Mouse (Mus musculus) kidney, postnatal 0 days (tissue): ENCODE measurements around the gene Kbtbd2. TPM values are rescaled to one million over a fixed set of nuclear protein-coding genes. Genes with fewer than 3 reads are reported as not detected.

Experiments
- ATAC-seq: fragments of 200-750 bp; cut with Nextera tagmentation; replicated peaks from 2 replicates; pipeline ENCODE4 v1.8.0; 2017; ENCODE audit warnings: low read depth, moderate number of reproducible peaks, moderate TSS enrichment, moderate library complexity; ENCODE audit not compliant: low FRiP score
- DNase-seq: peaks from one replicate; pipeline ENCODE4 v3.0.0-alpha.2; 2016; ENCODE audit warnings: low spot score
- H3K27ac ChIP-seq: fragments of 300-500 bp; sonication (generic); 2 replicates; pipeline ENCODE4 v1.5.1; 2014; ENCODE audit warnings: mild to moderate bottlenecking
- H3K27me3 ChIP-seq: fragments of 300-500 bp; sonication (generic); 2 replicates; pipeline ENCODE4 v1.6.1; 2014; ENCODE audit warnings: low read length, mixed read lengths; ENCODE audit not compliant: insufficient read depth
- H3K36me3 ChIP-seq: fragments of 300-500 bp; sonication (generic); 2 replicates; pipeline ENCODE4 v1.6.1; 2014; ENCODE audit warnings: low read length, mixed read lengths; ENCODE audit not compliant: insufficient read depth
- H3K4me1 ChIP-seq: fragments of 300-500 bp; sonication (generic); replicated peaks from 2 replicates; pipeline ENCODE4 v1.6.1; 2014; ENCODE audit warnings: antibody characterized with exemption, low read length, mixed read lengths; ENCODE audit not compliant: insufficient read depth
- H3K4me2 ChIP-seq: fragments of 300-500 bp; sonication (generic); 2 replicates; pipeline ENCODE4 v1.6.1; 2014; ENCODE audit warnings: mild to moderate bottlenecking, low read length, moderate library complexity, mixed read lengths
- H3K4me3 ChIP-seq: fragments of 300-500 bp; sonication (generic); replicated peaks from 2 replicates; pipeline ENCODE4 v1.5.1; 2014; ENCODE audit warnings: low read depth, low read length
- H3K9ac ChIP-seq: fragments of 300-500 bp; sonication (generic); 2 replicates; pipeline ENCODE4 v1.6.1; 2014; ENCODE audit warnings: low read depth, low read length
- H3K9me3 ChIP-seq: fragments of 300-500 bp; sonication (generic); replicated peaks from 2 replicates; pipeline ENCODE4 v1.6.1; 2016; ENCODE audit warnings: low read length, inconsistent platforms, mixed read lengths
- CTCF ChIP-seq: IDR thresholded peaks from 2 replicates; pipeline ENCODE4 v1.5.1; 2016; ENCODE audit warnings: antibody characterized with exemption, low read depth, mild to moderate bottlenecking, moderate library complexity
- WGBS: fragments of 180-500 bp; shearing (Covaris S2); extraction: QIAGEN DNeasy Blood & Tissue Kit; methylation state at CpG from one replicate; pipeline ENCODE4 v1.1.7; 2014; 5-methylcytosine and 5-hydroxymethylcytosine counted together
- polyA plus RNA-seq: library from polyadenylated mRNA; unstranded; fragments of >200 nt; fragmentation: Nextera tagmentation; extraction: Ambion mirVana; gene quantifications from 2 replicates; pipeline ENCODE4 v1.2.1, GENCODE M21; 2015

Kbtbd2 gene
- polyA plus RNA-seq, 1 experiment from 2014 or later, result 16.0 TPM

GRCm38 (mm10) chr6:56796668-56797141 is 908 bp downstream of the Kbtbd2 start:
- ATAC-seq, result no peak; the same call in 1 of the 2 replicates
- H3K4me2 ChIP-seq, result peak overlapping the region; percentile 72
- peaks cover 13% of the 10 kb centered on the region for H3K4me1 ChIP-seq
- H3K27me3 ChIP-seq, result no peaks in the 10 kb centered on the region
- peak overlapping the region; percentile 99 for H3K27ac ChIP-seq
- H3K9me3 ChIP-seq, result no peaks in the 10 kb centered on the region
- H3K36me3 ChIP-seq, result no peaks in the 10 kb centered on the region
- H3K9ac ChIP-seq, result peak overlapping the region; percentile 97
- DNase-seq, result peak; percentile 81
- H3K4me3 ChIP-seq, result peak overlapping the region; percentile 92
- WGBS, result under 1% methylated on average over 16 of the region's 16 CpGs
- TF ChIP-seq CTCF, result no peak

DNA sequence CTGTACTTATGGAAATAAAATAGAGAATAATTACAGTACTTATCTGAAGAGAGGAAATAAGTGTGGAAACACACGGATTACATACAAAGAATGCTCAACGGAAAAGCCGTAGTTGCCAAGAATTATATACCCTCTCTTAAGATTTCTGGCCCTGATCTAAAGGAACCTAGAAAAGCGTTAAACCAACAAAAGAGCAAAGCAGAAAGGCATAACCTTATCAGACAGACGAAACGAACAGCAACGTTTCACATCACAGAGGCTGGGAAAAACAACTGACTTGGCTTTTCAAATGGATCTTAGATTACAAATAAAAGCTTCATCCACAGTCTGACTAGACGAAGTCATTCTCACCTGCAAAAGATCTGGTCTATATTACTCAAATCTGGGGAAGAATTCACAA is 1.4 kb downstream of the Kbtbd2 start:
- Histone ChIP-seq H3K4me3 (peak overlapping the region; percentile 92), H3K27ac (peak overlapping the region; percentile 99), H3K4me1 (peaks cover 13% of the 10 kb centered on the region), H3K27me3 (no peaks in the 10 kb centered on the region), H3K9me3 (no peaks in the 10 kb centered on the region), H3K36me3 (no peaks in the 10 kb centered on the region), H3K4me2 (peak overlapping the region; percentile 72), H3K9ac (peak overlapping the region; percentile 97)
- DNase-seq (peak; percentile 16), ATAC-seq (no peak)
- no peak for TF ChIP-seq CTCF
- 3% methylated on average over 8 of the region's 8 CpGs for WGBS

DNA sequence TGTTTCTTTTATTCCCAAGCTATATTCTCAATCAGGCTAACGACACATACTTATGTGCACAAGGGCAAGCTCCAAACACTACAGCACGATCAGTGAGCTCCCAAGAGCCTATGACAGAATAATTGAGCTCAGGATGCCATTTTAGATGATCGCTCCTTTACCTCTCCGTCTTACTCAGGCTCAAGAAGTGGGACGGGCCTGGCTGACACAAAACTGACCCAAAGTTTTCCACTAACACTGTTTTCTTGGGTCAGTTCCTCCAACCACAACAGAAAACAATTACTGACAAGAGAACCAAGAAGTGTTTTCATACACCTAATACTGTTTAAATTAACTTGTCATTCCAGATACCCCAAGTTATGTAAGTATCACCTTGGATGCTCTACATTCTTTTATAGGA is 2.8 kb downstream of the Kbtbd2 start:
- no peak overlapping the region for H3K27ac ChIP-seq
- H3K9ac ChIP-seq, result no peak overlapping the region
- DNase-seq (no peak), ATAC-seq (no peak)
- no peak for TF ChIP-seq CTCF
- peak overlapping the region; percentile 72 for H3K4me2 ChIP-seq
- H3K4me3 ChIP-seq, result peak overlapping the region; percentile 92; the same call in 1 of the 2 replicates
- peaks cover 13% of the 10 kb centered on the region for H3K4me1 ChIP-seq
- no peaks in the 10 kb centered on the region for H3K36me3 ChIP-seq
- H3K9me3 ChIP-seq, result no peaks in the 10 kb centered on the region
- 69% methylated on average over 5 of the region's 5 CpGs for WGBS
- no peaks in the 10 kb centered on the region for H3K27me3 ChIP-seq

- Histone ChIP-seq H3K4me3 (no peak overlapping the region), H3K36me3 (peaks cover 17% of the 10 kb centered on the region; the same call in 1 of the 2 replicates), H3K4me1 (peaks cover 2% of the 10 kb centered on the region; the same call in 1 of the 2 replicates), H3K9ac (no peak overlapping the region), H3K9me3 (no peaks in the 10 kb centered on the region), H3K27ac (no peak overlapping the region), H3K4me2 (no peak overlapping the region), H3K27me3 (no peaks in the 10 kb centered on the region)
- no peak for TF ChIP-seq CTCF
- WGBS, result 75% methylated on average over 3 of the region's 3 CpGs
- ATAC-seq, result no peak
- no peak for DNase-seq
Observed at GRCm38 (mm10) chr6:56789336-56789735, 8.3 kb downstream of the Kbtbd2 start.

DNA sequence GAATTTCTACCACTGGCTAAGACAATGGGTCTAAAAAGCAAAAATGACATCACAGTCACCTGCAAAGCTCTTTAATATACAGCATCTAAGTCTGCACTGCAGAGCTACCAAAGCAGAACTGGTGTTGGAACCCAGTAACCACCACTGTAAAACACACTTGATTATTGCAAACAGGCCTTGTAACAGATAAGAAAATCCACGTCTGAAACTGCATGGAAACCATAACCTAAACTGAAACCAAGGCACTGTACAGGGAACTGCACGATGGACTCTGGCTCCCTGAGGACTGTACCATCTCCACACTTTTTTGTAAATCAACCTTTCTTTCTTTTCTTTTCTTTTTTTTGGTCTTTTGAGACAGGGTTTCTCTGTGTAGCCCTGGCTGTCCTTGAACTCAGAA is 9.9 kb downstream of the Kbtbd2 start:
- Histone ChIP-seq H3K36me3 (peaks cover 24% of the 10 kb centered on the region; the same call in 1 of the 2 replicates), H3K27ac (no peak overlapping the region), H3K9me3 (no peaks in the 10 kb centered on the region), H3K4me2 (no peak overlapping the region), H3K9ac (no peak overlapping the region), H3K4me3 (no peak overlapping the region), H3K27me3 (no peaks in the 10 kb centered on the region), H3K4me1 (no peaks in the 10 kb centered on the region)
- no peak for DNase-seq
- ATAC-seq, result no peak
- WGBS, result 88% methylated on average over 2 of the region's 2 CpGs
- TF ChIP-seq CTCF, result no peak

DNA sequence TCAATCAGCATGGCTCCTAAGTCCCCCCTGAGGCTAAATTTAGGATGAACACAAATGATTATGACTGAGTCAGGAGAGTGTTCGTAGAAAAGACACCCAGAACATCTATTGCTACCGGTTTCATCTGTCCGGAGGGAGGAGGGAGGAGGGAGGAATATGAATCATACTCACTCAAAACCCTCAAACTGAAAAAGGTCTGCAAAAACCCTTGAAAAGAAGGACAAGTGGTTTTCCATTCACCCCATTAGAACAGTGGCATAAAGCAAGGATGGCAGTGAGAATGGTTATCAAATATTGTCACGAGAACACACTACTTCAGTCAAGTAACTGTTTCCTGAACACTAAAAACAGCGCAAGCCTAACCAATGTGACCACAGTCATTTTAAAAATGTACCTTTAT is 12.5 kb downstream of the Kbtbd2 start:
- H3K36me3 ChIP-seq, result peaks cover 26% of the 10 kb centered on the region; the same call in 1 of the 2 replicates

More for the DNA sequence above, 12.5 kb downstream of the Kbtbd2 start:
- WGBS, result 77% methylated on average over 5 of the region's 5 CpGs
- H3K4me2 ChIP-seq, result no peak overlapping the region
- no peaks in the 10 kb centered on the region for H3K27me3 ChIP-seq
- ATAC-seq (no peak), DNase-seq (no peak)
- H3K4me3 ChIP-seq, result no peak overlapping the region
- H3K9ac ChIP-seq, result no peak overlapping the region
- H3K4me1 ChIP-seq, result no peaks in the 10 kb centered on the region
- no peaks in the 10 kb centered on the region for H3K9me3 ChIP-seq
- TF ChIP-seq CTCF, result no peak
- no peak overlapping the region for H3K27ac ChIP-seq
